Mouse (Mus musculus) left cerebral cortex, postnatal 4 days (tissue): ENCODE data around the gene 4933411K16Rik. TPM values are rescaled to one million over a fixed set of nuclear protein-coding genes. Genes with fewer than 3 reads are reported as not detected.
"Not testable (repeated sequence)": the region's sequence is repeated elsewhere in the genome, so short reads cannot be mapped to it uniquely, and the experiment has no call there.

Experiments used
- DNase-seq: peaks from one replicate; pipeline ENCODE4 v3.0.0-alpha.2; 2022
- intact Hi-C: fragments of 180-260 bp; cut with DNase I; formaldehyde crosslinking; loops from one replicate; pipeline ENCODE4 v1.15.1; 2025
- total RNA-seq, 2 experiments: library from RNA; stranded (reverse); gene quantifications; 2 replicates each; pipeline ENCODE4 v1.2.3; 2021

4933411K16Rik gene
- total RNA-seq, 2 experiments from 2014 or later, result 2.2 to 2.6 TPM

DNA sequence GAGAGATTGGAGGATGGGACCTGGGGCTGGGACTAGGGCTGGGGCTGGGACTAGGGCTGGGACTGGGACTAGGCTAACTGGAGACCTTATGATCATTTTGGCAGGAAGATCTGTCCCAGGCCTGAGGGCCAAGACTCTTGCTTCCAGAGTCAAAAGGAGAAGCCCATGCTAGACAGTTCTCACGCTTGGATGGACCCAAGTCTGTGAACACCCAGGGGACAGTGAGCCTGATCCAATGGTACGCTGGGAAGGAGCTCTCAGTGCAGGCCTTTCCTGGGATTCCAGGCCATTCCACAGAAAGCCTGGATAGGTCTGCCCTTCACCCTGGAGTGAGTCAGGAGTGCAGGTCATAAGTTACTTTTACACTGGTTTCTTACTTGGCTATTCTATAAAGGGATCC, 23.0 kb downstream of the 4933411K16Rik start:
- no peak for DNase-seq
- intact Hi-C loops, result no loop called here

DNA sequence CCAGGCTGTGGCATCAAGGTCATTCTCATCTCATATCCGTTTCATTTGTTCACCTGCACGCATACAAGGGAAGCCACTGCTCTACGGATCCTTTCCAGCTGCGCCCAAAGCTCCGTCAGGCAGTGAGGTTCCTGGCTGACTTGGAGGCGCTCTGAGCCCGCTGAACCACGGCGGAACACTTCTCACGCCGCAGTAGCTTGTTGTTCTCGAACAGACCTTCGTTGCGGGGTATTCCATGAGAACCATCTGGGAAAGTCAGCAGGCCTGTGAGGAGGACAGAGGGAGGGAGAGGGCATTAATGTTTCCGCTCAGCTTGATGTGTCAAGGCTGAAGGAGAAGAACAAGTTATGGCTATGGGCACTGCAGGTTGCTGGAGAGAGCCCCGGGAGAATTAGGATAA, 23.9 kb downstream of the 4933411K16Rik start:
- DNase-seq, result no peak
- intact Hi-C loops, result no loop called here

DNA sequence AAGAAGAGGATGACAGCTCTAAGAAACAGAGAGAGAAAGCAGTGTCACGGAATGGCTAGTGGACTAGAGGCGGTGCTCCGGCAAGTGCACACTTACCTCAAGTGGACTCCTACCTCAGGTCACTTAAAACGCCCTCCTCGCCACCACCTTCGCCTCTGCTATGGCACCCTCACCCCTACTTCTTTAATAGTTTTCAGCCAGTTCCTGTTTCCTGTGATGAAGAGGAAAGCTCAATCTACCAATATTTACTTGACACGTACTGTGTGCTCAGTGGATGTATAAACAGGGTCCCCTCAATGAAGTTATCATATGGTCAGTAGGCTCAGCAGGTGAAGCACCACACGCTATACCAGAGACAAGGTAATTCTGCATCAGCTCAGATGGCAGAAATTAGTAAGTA, 26.5 kb downstream of the 4933411K16Rik start:
- intact Hi-C loops, result no loop called here
- no peak for DNase-seq

DNA sequence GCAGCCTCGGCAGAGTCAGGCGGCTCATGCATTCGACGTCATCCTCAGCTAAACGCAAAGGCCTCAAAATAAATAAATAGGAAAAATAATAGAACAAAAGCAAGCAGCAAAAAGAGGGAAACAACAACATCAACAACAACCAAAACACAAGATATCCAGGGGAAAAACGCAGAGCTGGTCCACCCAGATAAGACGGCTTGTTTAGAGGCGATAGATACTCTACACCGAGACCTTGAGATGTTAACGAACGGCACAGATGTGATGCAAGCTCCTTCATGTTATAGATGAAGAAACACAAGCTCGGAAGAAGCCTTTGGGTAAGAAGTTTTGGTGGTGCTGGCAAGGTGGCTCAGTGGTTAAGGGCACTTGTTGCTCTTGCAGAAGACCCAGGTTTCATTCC, 27.0 kb downstream of the 4933411K16Rik start:
- intact Hi-C loops, result no loop called here
- DNase-seq, result no peak

DNA sequence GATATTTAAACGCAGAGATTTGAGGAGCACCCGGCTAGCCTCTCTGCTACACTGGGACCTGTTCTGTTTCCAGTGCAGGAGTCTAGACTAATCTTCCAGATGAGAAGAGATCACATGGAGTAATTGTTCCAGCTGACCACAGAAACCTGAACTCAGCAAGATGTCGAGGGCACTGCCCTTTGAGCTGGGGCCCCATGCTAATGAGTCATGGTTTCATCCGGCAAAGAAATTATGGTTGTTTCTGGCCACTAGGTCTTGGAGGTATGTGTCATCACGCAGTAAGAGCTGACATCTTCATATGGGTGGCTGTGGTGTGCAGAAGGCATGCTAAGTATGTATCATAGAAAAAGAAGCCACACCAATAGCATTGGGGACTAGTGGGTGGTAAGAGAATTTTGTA, 27.9 kb downstream of the 4933411K16Rik start:
- no peak for DNase-seq
- intact Hi-C loops, result no loop called here

DNA sequence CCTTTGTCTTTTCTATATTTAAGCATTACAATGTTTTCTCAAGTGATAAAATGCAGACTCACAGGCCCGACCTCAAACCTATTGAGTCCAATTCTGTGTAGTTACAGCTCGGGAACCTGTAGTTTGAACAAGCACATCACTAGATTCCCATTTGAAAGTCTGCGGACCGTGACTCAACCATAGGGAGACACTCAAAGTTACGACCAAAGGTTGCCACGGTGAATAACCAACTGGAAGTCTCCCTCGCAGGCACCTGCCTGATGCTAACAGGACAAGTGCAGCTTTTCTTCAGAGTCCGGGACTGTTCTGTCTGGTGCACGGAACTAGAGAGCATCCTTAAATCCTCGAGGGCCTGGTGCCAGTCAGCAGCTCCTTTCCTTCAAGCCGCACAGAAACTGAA, 28.4 kb downstream of the 4933411K16Rik start:
- intact Hi-C loops, result no loop called here
- no peak for DNase-seq

DNA sequence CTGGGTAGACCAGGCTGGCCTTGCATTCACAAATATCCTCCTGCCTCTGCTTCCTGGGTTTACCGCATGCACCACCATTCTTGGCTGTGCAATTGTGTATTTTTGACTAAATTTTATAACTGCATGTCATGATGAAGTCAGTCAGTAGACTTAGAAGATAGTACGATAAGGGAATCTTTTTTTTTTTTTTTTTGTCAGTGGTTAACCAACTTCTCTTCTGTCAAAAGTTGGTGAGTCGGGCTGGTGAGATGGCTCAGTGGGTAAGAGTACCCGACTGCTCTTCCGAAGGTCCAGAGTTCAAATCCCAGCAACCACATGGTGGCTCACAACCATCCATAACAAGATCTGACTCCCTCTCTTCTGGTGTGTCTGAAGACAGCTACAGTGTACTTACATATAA, 29.6 kb downstream of the 4933411K16Rik start:
- intact Hi-C loops, DNase-seq: not testable (repeated sequence)

DNA sequence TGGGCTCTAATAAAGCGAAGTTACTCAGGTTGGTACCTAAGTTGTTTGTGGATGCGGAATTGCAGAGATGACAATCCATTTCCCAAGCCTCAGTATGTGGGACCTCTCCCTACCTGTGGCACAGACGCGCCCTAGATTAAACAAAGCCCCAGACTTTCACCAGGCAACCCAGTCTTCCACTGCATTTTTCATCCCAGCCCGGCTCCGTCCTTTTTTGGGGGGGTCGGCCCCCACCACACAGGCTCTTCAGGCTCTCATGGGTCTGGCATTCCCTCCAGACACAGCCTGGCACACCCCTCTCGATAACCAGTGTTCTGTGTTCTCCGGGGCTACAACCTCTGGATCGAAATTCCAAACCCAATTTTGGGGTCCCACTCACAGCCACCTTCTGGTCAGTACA, 33.6 kb downstream of the 4933411K16Rik start:
- intact Hi-C loops, result no loop called here
- no peak for DNase-seq

DNA sequence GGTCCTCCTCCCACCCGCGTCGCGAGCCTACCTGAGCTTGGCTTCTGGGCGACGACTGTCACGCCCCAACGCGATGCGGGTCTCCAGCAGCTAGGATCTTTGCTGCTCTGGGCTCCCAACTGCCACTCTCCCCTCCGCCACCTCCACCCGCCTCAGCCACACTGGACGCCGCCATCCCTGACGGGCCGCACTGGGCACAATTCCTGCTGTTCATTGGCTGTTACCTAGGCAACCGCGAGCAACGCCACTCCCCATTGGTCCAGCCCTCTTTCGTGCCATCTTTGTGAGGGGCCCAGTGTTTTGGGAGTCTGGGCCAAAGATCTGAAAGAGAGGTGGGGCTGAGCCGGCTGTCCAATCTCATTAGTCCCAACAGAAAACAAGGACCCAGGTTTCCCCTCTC, 34.1 kb downstream of the 4933411K16Rik start, which contains the start of gene Morn4:
Morn4 (minus strand) TSS at position 192 of the 400 bp plus-strand sequence.
- DNase-seq, result peak; percentile 96
- intact Hi-C loops, result no loop called here

DNA sequence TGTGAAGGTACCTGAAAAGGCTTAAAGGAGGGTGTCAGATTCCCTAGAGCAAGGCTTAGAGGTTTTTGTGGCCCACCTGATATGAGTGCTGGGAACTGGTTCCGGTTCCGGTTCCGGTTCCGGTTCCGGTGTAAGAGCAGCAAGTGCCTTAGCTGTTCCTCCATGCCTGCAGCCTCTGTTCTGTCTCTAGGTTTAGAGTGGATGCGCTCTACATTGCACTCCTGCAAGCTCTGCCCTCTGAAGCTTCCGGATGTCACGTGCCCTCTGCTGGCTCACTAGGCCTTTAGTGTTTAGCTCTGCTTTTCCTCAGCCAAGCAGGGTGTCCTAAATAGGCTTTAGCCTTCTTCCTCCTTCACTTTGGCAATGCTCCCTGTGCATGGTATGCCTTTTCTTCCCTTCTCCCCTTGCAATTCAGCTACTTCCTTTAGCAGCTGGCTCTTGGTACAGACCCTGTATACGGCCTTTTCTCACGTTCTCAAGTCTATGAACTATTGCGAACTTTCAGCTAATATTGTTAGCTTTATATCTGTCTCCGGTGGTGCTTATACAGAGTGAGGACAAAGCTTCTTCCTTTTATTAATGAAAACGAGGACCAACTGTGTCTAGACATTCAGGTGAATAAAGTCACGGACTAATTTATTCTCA, 37.2 kb downstream of the 4933411K16Rik start:
- DNase-seq, result peak; percentile 35
- intact Hi-C loops, result no loop called here

DNA sequence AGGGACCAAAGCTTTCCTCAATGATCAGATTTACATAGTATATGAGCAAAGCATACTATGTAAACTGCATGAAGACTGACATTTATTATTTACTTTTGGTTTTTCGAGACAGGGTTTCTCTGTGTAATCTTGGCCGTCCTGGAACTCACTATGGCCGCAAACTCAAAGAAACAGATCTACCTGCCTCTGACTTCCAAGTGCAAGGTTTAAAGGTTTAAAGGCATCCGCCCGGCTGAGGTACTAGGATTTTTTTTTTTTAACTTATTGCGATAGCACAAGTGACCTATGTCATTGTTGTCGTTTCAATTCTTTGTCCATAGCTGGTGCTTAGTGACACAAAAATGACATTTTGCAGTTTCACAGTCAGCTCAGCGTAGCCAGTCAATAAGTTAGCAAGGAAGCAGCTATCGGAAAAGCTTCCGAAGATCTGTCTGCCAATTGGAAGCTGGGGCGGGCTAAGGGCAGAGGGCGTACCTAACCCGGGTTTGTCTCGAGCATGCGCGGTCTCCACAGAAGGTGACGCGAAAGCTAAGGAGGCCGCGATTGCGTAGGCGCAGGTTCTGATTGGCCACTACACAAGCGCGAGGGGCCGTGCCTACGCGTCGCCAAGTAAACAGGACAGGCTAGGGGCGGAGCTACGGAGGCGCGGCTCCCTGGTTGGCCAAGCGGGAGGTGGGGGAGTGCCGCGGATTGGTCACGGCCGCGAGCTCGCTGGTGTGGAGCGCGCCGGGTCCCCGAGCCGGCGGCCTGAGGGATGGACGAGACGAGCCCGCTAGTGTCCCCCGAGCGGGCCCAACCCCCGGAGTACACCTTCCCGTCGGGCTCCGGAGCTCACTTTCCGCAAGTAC, 37.9 kb downstream of the 4933411K16Rik start, which contains the start of gene Pi4k2a:
Pi4k2a (plus strand) TSS at position 723 of the 848 bp plus-strand sequence.
- intact Hi-C loops, result no loop called here
- peak; percentile 99 for DNase-seq

DNA sequence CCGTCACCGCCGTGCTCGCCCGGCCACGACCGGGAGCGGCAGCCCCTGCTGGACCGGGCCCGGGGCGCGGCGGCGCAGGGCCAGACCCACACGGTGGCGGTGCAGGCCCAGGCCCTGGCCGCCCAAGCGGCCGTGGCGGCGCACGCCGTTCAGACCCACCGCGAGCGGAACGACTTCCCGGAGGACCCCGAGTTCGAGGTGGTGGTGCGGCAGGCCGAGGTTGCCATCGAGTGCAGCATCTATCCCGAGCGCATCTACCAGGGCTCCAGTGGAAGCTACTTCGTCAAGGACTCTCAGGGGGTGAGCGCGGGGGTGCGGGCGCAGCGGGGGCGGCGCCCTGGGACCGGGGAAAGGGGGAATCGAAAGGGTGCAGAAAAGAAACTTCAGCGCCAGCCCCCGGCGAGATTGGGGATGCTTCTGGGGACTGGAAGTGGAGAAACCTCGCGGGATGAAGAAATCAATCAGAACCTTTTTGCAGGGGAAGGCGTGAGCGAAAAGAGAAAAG, 38.6 kb downstream of the 4933411K16Rik start:
- no peak for DNase-seq
- intact Hi-C loops, result no loop called here

DNA sequence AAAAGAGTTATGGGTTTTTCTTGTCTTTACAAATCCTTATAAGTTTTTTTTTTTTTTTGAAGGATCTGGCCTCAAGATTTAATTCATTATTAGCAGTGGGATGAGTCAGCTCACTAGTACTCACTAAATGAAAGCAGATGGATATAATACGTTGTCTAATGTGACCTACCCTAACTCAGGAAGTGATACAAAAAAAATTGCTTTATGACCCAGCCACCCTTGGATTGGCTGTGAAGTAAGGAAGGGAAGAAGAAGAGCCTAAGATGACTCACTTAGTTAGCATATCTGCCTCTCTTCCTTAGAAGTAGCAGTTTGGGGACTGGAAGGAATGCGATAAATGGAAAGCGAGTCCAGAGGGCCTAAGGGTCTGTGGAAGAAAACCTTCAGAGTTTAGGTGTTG, 47.4 kb downstream of the 4933411K16Rik start:
- no peak for DNase-seq
- intact Hi-C loops, result no loop called here

Other genes with a start within 250 kb of the 4933411K16Rik start
- 10 to 100 TPM; 20.4 to 21.7 TPM for gene Frat1, start 222.3 kb upstream of the 4933411K16Rik start, total RNA-seq
- gene Frat2, start 204.1 kb upstream of the 4933411K16Rik start, total RNA-seq, result 10 to 100 TPM; 13.3 to 14.1 TPM
- gene Rrp12, start 156.1 kb upstream of the 4933411K16Rik start, total RNA-seq, result 10 to 100 TPM; 33.0 to 33.5 TPM
- gene Pgam1, start 140.3 kb upstream of the 4933411K16Rik start, total RNA-seq, result 100 to 1,000 TPM; 288 to 313 TPM
- 10 to 100 TPM; 30.8 to 36.8 TPM for gene Exosc1, start 118.8 kb upstream of the 4933411K16Rik start, total RNA-seq
- gene Zdhhc16, start 118.8 kb upstream of the 4933411K16Rik start, total RNA-seq, result 10 to 100 TPM; 67.6 to 72.9 TPM
- gene Mms19, start 71.1 kb upstream of the 4933411K16Rik start, total RNA-seq, result 10 to 100 TPM; 38.4 to 51.1 TPM
- gene Ubtd1, start 70.5 kb upstream of the 4933411K16Rik start, total RNA-seq, result 10 to 100 TPM; 12.7 to 13.5 TPM
- gene Ankrd2, start 16.2 kb upstream of the 4933411K16Rik start, total RNA-seq, result not detected
- 10 to 100 TPM in 1 of 2 experiments, 1 to 10 TPM in 1; 9.0 to 10.2 TPM for gene Hoga1, start 6.6 kb upstream of the 4933411K16Rik start, total RNA-seq
- gene Morn4, start 34.1 kb downstream of the 4933411K16Rik start, total RNA-seq, result 100 to 1,000 TPM; 108 to 113 TPM
- 10 to 100 TPM; 39.5 TPM for gene Pi4k2a, start 38.2 kb downstream of the 4933411K16Rik start, total RNA-seq
- gene Avpi1, start 76.8 kb downstream of the 4933411K16Rik start, total RNA-seq, result 1 to 10 TPM; 7.4 to 8.5 TPM
- gene Marveld1, start 95.2 kb downstream of the 4933411K16Rik start, total RNA-seq, result 10 to 100 TPM; 12.5 to 14.7 TPM
- gene Zfyve27, start 111.7 kb downstream of the 4933411K16Rik start, total RNA-seq, result 10 to 100 TPM; 94.5 to 96.4 TPM
- gene Sfrp5, start 150.0 kb downstream of the 4933411K16Rik start, total RNA-seq, result 1 to 10 TPM in 1 of 2 experiments, under 1 TPM in 1; 0.92 to 1.6 TPM
- gene Golga7b, start 195.3 kb downstream of the 4933411K16Rik start, total RNA-seq, result 10 to 100 TPM; 87.4 to 88.9 TPM